Mouse (Mus musculus) liver, postnatal 0 days (tissue): ENCODE results near the gene Bri3bp. TPM values are rescaled to one million over a fixed set of nuclear protein-coding genes. Genes with fewer than 3 reads are reported as not detected.
"Not testable (repeated sequence)": the region's sequence is repeated elsewhere in the genome, so short reads cannot be mapped to it uniquely, and the experiment has no call there.

Experiments
- ATAC-seq: fragments of 200-750 bp; cut with Nextera tagmentation; 2 replicates; pipeline ENCODE4 v1.8.0; 2017; ENCODE audit warnings: mild to moderate bottlenecking, moderate library complexity
- DNase-seq: peaks from one replicate; pipeline ENCODE4 v3.0.0-alpha.2; 2016
- H3K27ac ChIP-seq: fragments of 300-500 bp; sonication (generic); 2 replicates; pipeline ENCODE4 v1.5.1; 2014; ENCODE audit warnings: antibody characterized with exemption, moderate library complexity, mild to moderate bottlenecking, low read depth
- H3K27me3 ChIP-seq: fragments of 300-500 bp; sonication (generic); 2 replicates; pipeline ENCODE4 v1.6.1; 2014; ENCODE audit warnings: low read length, control low read depth, mixed read lengths; ENCODE audit not compliant: insufficient read depth
- H3K36me3 ChIP-seq: fragments of 300-500 bp; sonication (generic); replicated peaks from 2 replicates; pipeline ENCODE4 v1.6.1; 2014; ENCODE audit warnings: mild to moderate bottlenecking, control low read depth, low read length, moderate library complexity, mixed read lengths; ENCODE audit not compliant: insufficient read depth
- H3K4me1 ChIP-seq: fragments of 300-500 bp; sonication (generic); 2 replicates; pipeline ENCODE4 v1.6.1; 2014; ENCODE audit warnings: antibody characterized with exemption, mild to moderate bottlenecking, control low read depth; ENCODE audit not compliant: insufficient read depth
- H3K4me2 ChIP-seq: fragments of 300-500 bp; sonication (generic); 2 replicates; pipeline ENCODE4 v1.6.1; 2014; ENCODE audit warnings: low read depth, mild to moderate bottlenecking, low read length, moderate library complexity, mixed read lengths
- H3K4me3 ChIP-seq: fragments of 300-500 bp; sonication (generic); 2 replicates; pipeline ENCODE4 v1.5.1; 2014; ENCODE audit warnings: low read depth, low read length
- H3K9ac ChIP-seq: fragments of 300-500 bp; sonication (generic); replicated peaks from 2 replicates; pipeline ENCODE4 v1.6.1; 2014; ENCODE audit warnings: mild to moderate bottlenecking, moderate library complexity
- H3K9me3 ChIP-seq: fragments of 300-500 bp; sonication (generic); 2 replicates; pipeline ENCODE4 v1.6.1; 2016; ENCODE audit warnings: mild to moderate bottlenecking, control low read depth, low read length, mixed read lengths
- CTCF ChIP-seq: sonication (generic); IDR thresholded peaks from 2 replicates; pipeline ENCODE4 v1.5.1; 2016; ENCODE audit warnings: antibody characterized with exemption, low read depth
- EP300 ChIP-seq: IDR thresholded peaks from 2 replicates; pipeline ENCODE4 v1.6.1; 2016; ENCODE audit warnings: antibody characterized with exemption, low read depth, mild to moderate bottlenecking
- WGBS: fragments of 180-500 bp; shearing (Covaris S2); extraction: QIAGEN DNeasy Blood & Tissue Kit; methylation state at CpG from one replicate; pipeline ENCODE4 v1.1.7; 2014; ENCODE audit not compliant: insufficient replicate concordance; 5-methylcytosine and 5-hydroxymethylcytosine counted together
- polyA plus RNA-seq: library from polyadenylated mRNA; unstranded; fragments of >200 nt; fragmentation: Nextera tagmentation; extraction: Ambion mirVana; gene quantifications from 2 replicates; pipeline ENCODE4 v1.2.1, GENCODE M21; 2015

Bri3bp gene
- polyA plus RNA-seq, 1 experiment from 2014 or later, result 20.9 TPM

DNA sequence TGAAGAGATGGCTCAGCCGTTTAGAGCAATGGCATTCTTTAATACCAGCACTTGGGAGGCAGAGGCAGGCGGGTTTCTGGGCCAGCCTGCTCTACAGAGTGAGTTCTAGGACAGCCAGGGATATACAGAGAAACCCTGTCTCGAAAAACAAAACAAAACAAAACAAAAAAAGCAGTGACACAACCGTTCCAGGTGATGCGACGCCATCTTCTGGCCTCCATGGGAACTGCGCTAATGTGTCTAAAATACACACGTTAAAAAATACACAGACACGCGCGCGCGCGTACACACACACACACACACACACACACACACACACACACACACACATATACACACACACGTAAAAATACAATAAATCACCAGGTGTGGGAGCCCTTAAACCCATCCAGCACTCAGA lies 7.0 kb upstream of the Bri3bp start:
- H3K4me2 ChIP-seq, result peak overlapping the region; percentile 100
- H3K4me3 ChIP-seq, result peak overlapping the region; percentile 92; the same call in 1 of the 2 replicates
- H3K36me3 ChIP-seq, result peaks cover 19% of the 10 kb centered on the region
- DNase-seq (peak; percentile 51), ATAC-seq (peak; percentile 20)
- not testable (repeated sequence) for H3K27me3 ChIP-seq, H3K9ac ChIP-seq, H3K9me3 ChIP-seq
- H3K27ac ChIP-seq, result peak overlapping the region; percentile 49; the same call in 1 of the 2 replicates
- 42% methylated on average over 12 of the region's 15 CpGs for WGBS
- peak; percentile 52 for TF ChIP-seq CTCF
- peaks cover 17% of the 10 kb centered on the region for H3K4me1 ChIP-seq

DNA sequence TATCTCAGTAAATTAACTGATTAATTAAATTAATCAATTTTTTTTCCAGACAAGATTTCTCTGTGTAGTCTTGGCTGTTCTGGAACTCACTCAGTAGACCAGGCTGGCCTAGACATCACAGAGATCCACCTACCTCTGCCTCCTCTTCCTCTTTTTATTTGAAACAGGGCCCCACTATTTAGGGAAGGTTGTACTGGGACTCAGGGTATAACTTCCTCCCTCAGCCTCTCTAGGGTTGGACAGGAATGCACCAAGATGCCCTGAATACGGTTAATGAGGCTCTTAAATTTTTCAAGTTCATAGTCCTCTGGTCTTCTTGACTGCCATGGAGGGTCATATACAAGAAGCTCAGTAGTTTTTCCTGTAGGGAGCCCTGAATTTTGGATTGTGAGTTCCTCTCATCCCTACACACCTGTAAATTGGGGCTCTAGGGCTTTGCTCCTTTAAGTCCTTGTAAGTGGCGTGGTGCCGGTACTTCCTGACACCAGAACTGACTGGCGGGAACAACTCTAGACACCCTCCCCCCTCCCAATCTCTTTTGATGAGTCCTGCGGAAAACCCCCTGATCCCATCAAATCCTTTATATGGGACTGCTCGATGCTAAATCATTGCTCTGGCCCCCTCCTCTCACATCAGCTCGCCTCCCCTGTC lies 660 bp upstream of the Bri3bp start:
- WGBS, result 3% methylated on average over 7 of the region's 7 CpGs
- H3K4me2 ChIP-seq, result peak overlapping the region; percentile 96
- no peaks in the 10 kb centered on the region for H3K36me3 ChIP-seq
- H3K4me1 ChIP-seq, result peaks cover 26% of the 10 kb centered on the region
- H3K27me3 ChIP-seq, result no peaks in the 10 kb centered on the region
- 0 out of 2 replicates have a peak, but pooled peaks have one; percentile 4 for ATAC-seq
- H3K9ac ChIP-seq, result peak overlapping the region; percentile 91
- no peak for TF ChIP-seq EP300
- no peak for TF ChIP-seq CTCF
- DNase-seq, result no peak
- peak overlapping the region; percentile 97 for H3K4me3 ChIP-seq
- H3K9me3 ChIP-seq, result no peaks in the 10 kb centered on the region
- H3K27ac ChIP-seq, result peak overlapping the region; percentile 83

DNA sequence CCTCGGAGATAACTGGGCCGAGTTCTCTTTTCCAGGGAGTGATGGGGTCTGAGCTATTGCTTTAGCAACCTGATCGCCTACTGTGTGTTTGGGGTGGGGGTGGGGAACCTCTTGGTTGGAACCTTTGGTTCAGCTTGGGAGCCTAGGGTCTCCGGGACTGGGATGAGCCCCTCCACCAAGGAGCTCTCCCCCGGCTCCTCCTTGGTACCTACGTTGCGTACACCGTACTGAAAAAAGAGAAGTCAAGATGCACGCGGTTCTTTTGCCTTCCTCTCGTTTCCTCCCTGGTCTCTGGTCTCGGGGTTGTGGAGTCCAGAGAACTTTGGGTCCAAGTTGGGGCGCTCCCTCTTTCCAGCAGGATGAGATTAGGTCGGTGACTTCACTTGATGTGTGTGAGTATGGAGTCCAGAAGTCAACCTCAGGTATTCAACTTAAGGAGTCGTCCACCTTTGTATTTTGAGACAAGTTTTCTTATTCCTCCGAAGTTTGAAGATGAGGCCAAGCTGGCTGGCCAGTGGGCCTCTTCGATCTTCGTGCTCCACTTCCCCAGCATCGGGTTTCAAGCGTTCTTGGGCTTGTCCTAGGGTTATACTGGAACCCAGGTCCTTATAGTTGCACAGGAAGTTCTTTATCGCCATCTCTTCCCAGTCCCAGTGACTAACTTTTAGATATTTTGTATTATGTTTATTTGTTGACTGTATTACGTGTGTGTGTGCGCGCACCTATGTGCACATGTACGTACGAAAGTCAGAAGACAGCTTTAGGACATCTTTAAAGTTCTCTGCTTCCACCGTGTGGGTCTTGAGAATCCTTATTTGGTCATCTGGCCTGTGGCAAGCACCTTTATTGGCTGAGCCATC lies 998 bp downstream of the Bri3bp start:
- Histone ChIP-seq H3K9me3 (no peaks in the 10 kb centered on the region), H3K4me1 (peaks cover 26% of the 10 kb centered on the region), H3K9ac (peak overlapping the region; percentile 91), H3K27ac (peak overlapping the region; percentile 83), H3K4me3 (peak overlapping the region; percentile 97), H3K36me3 (no peaks in the 10 kb centered on the region), H3K27me3 (no peaks in the 10 kb centered on the region), H3K4me2 (peak overlapping the region; percentile 96)
- ATAC-seq (no peak), DNase-seq (peak; percentile 29)
- 19% methylated on average over 27 of the region's 27 CpGs for WGBS
- TF ChIP-seq CTCF (no peak), EP300 (no peak)

DNA sequence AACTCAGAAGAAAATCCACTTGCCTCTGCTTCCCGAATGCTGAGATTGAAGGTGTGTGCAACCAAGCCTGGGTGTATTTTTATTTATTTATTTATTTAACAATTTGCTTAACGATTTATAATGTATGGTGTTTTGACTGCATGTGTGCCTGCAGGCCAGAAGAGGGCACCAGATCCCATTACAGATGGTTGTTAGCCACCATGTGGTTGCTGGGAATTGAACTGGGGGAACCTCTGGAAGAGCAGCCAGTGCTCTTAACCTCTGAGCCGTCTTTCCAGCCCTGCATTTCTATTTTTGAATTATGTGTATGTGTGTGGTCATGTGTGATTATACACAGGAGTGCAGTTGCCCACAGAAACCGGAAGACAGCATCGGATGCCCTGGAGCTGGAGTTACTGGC lies 2.0 kb downstream of the Bri3bp start:
- ATAC-seq, result no peak
- WGBS, result 76% methylated on average over 5 of the region's 5 CpGs
- Histone ChIP-seq H3K36me3 (no peaks in the 10 kb centered on the region), H3K27me3 (no peaks in the 10 kb centered on the region), H3K9me3 (no peaks in the 10 kb centered on the region), H3K4me2 (0 out of 2 replicates have a peak overlapping the region, but pooled peaks have one; percentile 96), H3K9ac (no peak overlapping the region), H3K4me1 (peaks cover 32% of the 10 kb centered on the region), H3K4me3 (no peak overlapping the region), H3K27ac (no peak overlapping the region)
- DNase-seq, result no peak
- TF ChIP-seq CTCF (peak; percentile 57), EP300 (no peak)

DNA sequence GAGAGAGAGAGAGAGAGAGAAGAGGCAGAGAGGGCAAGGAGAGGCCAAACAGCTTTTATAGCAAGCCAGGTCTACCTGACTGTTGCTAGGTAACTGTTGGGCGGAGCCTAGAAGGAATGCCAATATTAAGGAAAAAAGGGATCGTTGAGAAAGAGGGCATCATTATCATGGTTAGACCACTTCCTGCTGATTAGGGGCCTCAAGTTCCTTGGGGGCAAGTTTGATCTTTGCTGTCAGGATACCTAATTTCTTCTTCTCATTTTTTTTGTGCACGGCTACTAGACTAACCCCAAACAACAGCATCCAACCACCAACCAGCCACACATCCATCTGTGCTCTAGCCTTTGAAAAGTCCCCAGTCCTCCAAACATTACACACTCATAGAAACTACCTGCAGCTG lies 2.5 kb downstream of the Bri3bp start:
- Histone ChIP-seq H3K36me3 (no peaks in the 10 kb centered on the region), H3K4me3 (no peak overlapping the region), H3K9ac (no peak overlapping the region), H3K4me2 (no peak overlapping the region), H3K9me3 (no peaks in the 10 kb centered on the region), H3K27me3 (no peaks in the 10 kb centered on the region), H3K27ac (peak overlapping the region; percentile 34; the same call in 1 of the 2 replicates), H3K4me1 (peaks cover 34% of the 10 kb centered on the region)
- no peak for DNase-seq
- TF ChIP-seq CTCF (no peak), EP300 (no peak)
- ATAC-seq, result no peak
- WGBS, result 40% methylated on average over 3 of the region's 3 CpGs

DNA sequence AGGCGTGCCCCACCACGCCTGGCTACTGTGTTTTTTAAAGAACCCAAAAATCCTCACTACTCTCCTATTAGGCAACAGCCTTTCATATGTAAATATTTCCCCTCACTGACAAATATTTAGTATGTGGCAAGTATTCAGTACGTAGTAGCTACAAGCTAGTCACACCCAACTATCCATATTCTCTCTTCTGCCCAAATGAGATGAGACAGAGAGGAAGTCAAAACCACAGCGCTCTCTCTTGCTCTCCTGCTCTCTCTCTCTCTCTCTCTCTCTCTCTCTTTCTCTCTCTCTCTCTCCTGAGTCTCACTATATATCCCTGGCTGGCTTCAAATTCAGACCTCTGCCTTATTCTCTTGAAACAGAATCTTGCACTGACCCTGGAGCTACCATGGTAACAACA lies 3.2 kb downstream of the Bri3bp start:
- 39% methylated on average over 4 of the region's 4 CpGs for WGBS

More for the DNA sequence above, 3.2 kb downstream of the Bri3bp start:
- DNase-seq (no peak), ATAC-seq (no peak)
- Histone ChIP-seq H3K9ac (no peak overlapping the region), H3K9me3 (no peaks in the 10 kb centered on the region), H3K27ac (peak overlapping the region; percentile 34; the same call in 1 of the 2 replicates), H3K27me3 (no peaks in the 10 kb centered on the region), H3K4me2 (no peak overlapping the region), H3K36me3 (no peaks in the 10 kb centered on the region), H3K4me3 (no peak overlapping the region), H3K4me1 (peaks cover 34% of the 10 kb centered on the region)
- no peak for TF ChIP-seq CTCF
- TF ChIP-seq EP300, result no peak
